Mouse (Mus musculus) heart, adult 2 months (tissue): ENCODE measurements around the gene Ssr4.

Experiments
- CTCF ChIP-seq: fragments of 200-600 bp; IDR thresholded peaks from 2 replicates; pipeline ENCODE4 v1.8.1; 2022; ENCODE audit warnings: antibody characterized with exemption, mild to moderate bottlenecking, moderate library complexity
- POLR2A ChIP-seq: fragments of 200-500 bp; IDR thresholded peaks from 2 replicates; pipeline ENCODE4 v1.6.1; 2011; ENCODE audit warnings: mild to moderate bottlenecking, low read depth, low read length, control low read depth; ENCODE audit not compliant: insufficient read depth

GRCm38 (mm10) chrX:73835731-73836130, 48.9 kb downstream of the Ssr4 start:
- no peak for TF ChIP-seq POLR2A
- TF ChIP-seq CTCF, result no peak
